9 mouse cellular contexts compared by ENCODE assay signal in genomic region chr6:86193879-86194278, GRCm38 (mm10). TPM values are rescaled to one million over a fixed set of nuclear protein-coding genes. Genes with fewer than 3 reads are reported as not detected.
DNase-seq lines count a peak whose midpoint lies in the region; ATAC-seq and TF ChIP-seq lines count a peak whose summit lies in the region.
"Had no signal": no experiment of that assay in that cellular context is flagged by ENCODE, and none has a peak within 500 bp of the region (broad histone marks: within the 10 kb centered on the region; RNA-seq: fewer than 3 reads in every experiment).

No protein-coding gene starts in this region.

- peaks cover 4% of the 10 kb centered on the region; the same call in 1 of the 2 replicates for H3K4me1 ChIP-seq in forebrain, embryonic 11.5 days (replicated peaks; ENCODE audit: control insufficient read depth, insufficient read depth, low read length)
- peaks cover 19% of the 10 kb centered on the region for H3K4me1 ChIP-seq in forebrain, embryonic 16.5 days (replicated peaks; ENCODE audit: control insufficient read depth, insufficient read depth, low read length)
- 0 out of 2 replicates have a peak, but pooled peaks cover 7% of the 10 kb centered on the region for H3K4me1 ChIP-seq in midbrain, embryonic 14.5 days (ENCODE audit: control insufficient read depth, insufficient read depth, low read length)
- H3K4me1 ChIP-seq in midbrain, embryonic 13.5 days (replicated peaks), result peaks cover 10% of the 10 kb centered on the region
- H3K4me1 ChIP-seq in bone marrow macrophage, adult 2 months (ENCODE audit: control insufficient read depth, insufficient read depth, low read length), result no peaks in the 10 kb centered on the region

- no peak for ATAC-seq in forebrain, embryonic 11.5 days (replicated peaks; ENCODE audit: low FRiP score)
- no peak for ATAC-seq in forebrain, embryonic 16.5 days
- no peak for ATAC-seq in midbrain, embryonic 14.5 days (ENCODE audit: low FRiP score, low TSS enrichment)
- no peak for ATAC-seq in midbrain, embryonic 13.5 days

- DNase-seq in forebrain, embryonic 11.5 days (ENCODE audit: low spot score), result peak; percentile 66
- peak; percentile 43 for DNase-seq in midbrain, embryonic 14.5 days
- DNase-seq in heart, postnatal 4 days, result peak; percentile 63
- peak; percentile 58 for DNase-seq in lung, postnatal 25 days (ENCODE audit: low spot score)
- DNase-seq in thymus, postnatal 25 days, result peak; percentile 39

- no peaks in the 10 kb centered on the region for H3K36me3 ChIP-seq in forebrain, embryonic 11.5 days (ENCODE audit: control insufficient read depth, insufficient read depth, low read length)
- H3K36me3 ChIP-seq in forebrain, embryonic 16.5 days (ENCODE audit: control insufficient read depth, insufficient read depth), result no peaks in the 10 kb centered on the region
- no peaks in the 10 kb centered on the region for H3K36me3 ChIP-seq in midbrain, embryonic 14.5 days (ENCODE audit: control insufficient read depth, insufficient read depth, low read length)
- no peaks in the 10 kb centered on the region for H3K36me3 ChIP-seq in midbrain, embryonic 13.5 days

- no peak overlapping the region for H3K27ac ChIP-seq in forebrain, embryonic 11.5 days (ENCODE audit: low read depth, low read length)
- no peak overlapping the region for H3K27ac ChIP-seq in forebrain, embryonic 16.5 days (ENCODE audit: low read length)
- H3K27ac ChIP-seq in midbrain, embryonic 14.5 days (replicated peaks; ENCODE audit: low read depth, low read length), result no peak overlapping the region
- H3K27ac ChIP-seq in midbrain, embryonic 13.5 days, result no peak overlapping the region
- H3K27ac ChIP-seq in bone marrow macrophage, adult 2 months (ENCODE audit: insufficient read depth, low read depth, low read length), result no peak overlapping the region

- WGBS in forebrain, embryonic 11.5 days, result 46% methylated on average over 5 of the region's 5 CpGs
- 46% methylated on average over 5 of the region's 5 CpGs for WGBS in forebrain, embryonic 16.5 days
- WGBS in midbrain, embryonic 14.5 days, result 54% methylated on average over 5 of the region's 5 CpGs
- 48% methylated on average over 5 of the region's 5 CpGs for WGBS in midbrain, embryonic 13.5 days

- H3K4me3 ChIP-seq in forebrain, embryonic 11.5 days (ENCODE audit: low read depth, low read length), result no peak overlapping the region
- no peak overlapping the region for H3K4me3 ChIP-seq in forebrain, embryonic 16.5 days (replicated peaks; ENCODE audit: low read length)
- H3K4me3 ChIP-seq in midbrain, embryonic 14.5 days (replicated peaks; ENCODE audit: low read depth, low read length), result no peak overlapping the region
- no peak overlapping the region for H3K4me3 ChIP-seq in midbrain, embryonic 13.5 days (replicated peaks)
- H3K4me3 ChIP-seq in bone marrow macrophage, adult 2 months (ENCODE audit: insufficient read depth, low read length), result no peak overlapping the region
- H3K4me3 ChIP-seq: megakaryocyte, embryonic 14.5 days had no signal

- H3K27me3 ChIP-seq in forebrain, embryonic 11.5 days (ENCODE audit: control insufficient read depth, insufficient read depth, low read length), result peaks cover 25% of the 10 kb centered on the region
- peaks cover 5% of the 10 kb centered on the region for H3K27me3 ChIP-seq in forebrain, embryonic 16.5 days (replicated peaks; ENCODE audit: control insufficient read depth, insufficient read depth, low read length)
- peaks cover 14% of the 10 kb centered on the region for H3K27me3 ChIP-seq in midbrain, embryonic 14.5 days (ENCODE audit: control insufficient read depth, insufficient read depth, low read length)
- peaks cover 51% of the 10 kb centered on the region for H3K27me3 ChIP-seq in midbrain, embryonic 13.5 days

- no peaks in the 10 kb centered on the region for H3K9me3 ChIP-seq in forebrain, embryonic 11.5 days (ENCODE audit: control insufficient read depth, low read length)
- no peaks in the 10 kb centered on the region for H3K9me3 ChIP-seq in forebrain, embryonic 16.5 days (ENCODE audit: control insufficient read depth, low read length)
- H3K9me3 ChIP-seq in midbrain, embryonic 14.5 days (ENCODE audit: control insufficient read depth, low read length), result no peaks in the 10 kb centered on the region
- H3K9me3 ChIP-seq in midbrain, embryonic 13.5 days, result no peaks in the 10 kb centered on the region

- H3K4me2 ChIP-seq in forebrain, embryonic 11.5 days (ENCODE audit: low read depth, low read length, severe bottlenecking), result no peak overlapping the region
- H3K4me2 ChIP-seq in forebrain, embryonic 16.5 days (ENCODE audit: low read length), result no peak overlapping the region
- no peak overlapping the region for H3K4me2 ChIP-seq in midbrain, embryonic 14.5 days (ENCODE audit: low read length)
- H3K4me2 ChIP-seq in midbrain, embryonic 13.5 days (replicated peaks), result no peak overlapping the region

- peak; percentile 47 for TF ChIP-seq CTCF in bone marrow macrophage, adult 2 months (IDR thresholded peaks at IDR 0.05; ENCODE audit: low read depth, low read length)

- no peak overlapping the region for H3K9ac ChIP-seq in forebrain, embryonic 11.5 days (ENCODE audit: low read length)
- no peak overlapping the region for H3K9ac ChIP-seq in forebrain, embryonic 16.5 days (replicated peaks; ENCODE audit: low read depth, low read length)
- no peak overlapping the region for H3K9ac ChIP-seq in midbrain, embryonic 14.5 days (replicated peaks; ENCODE audit: low read length)
- H3K9ac ChIP-seq in midbrain, embryonic 13.5 days (replicated peaks), result no peak overlapping the region

- no peak for TF ChIP-seq POLR2A in bone marrow macrophage, adult 2 months (IDR thresholded peaks at IDR 0.05; ENCODE audit: borderline replicate concordance, low read depth, low read length)

RNA-seq across cellular contexts. Expression of gene Tgfa, which starts 1.1 kb away (rescaled TPM):
- 1.7 and 1.9 TPM in 2 replicates for polyA plus RNA-seq in forebrain, embryonic 11.5 days (2014; fragmentation: Nextera tagmentation; extraction: Ambion mirVana)
- 14.6 and 19.7 TPM in 2 replicates for polyA plus RNA-seq in forebrain, embryonic 16.5 days (2015; fragmentation: Nextera tagmentation; extraction: Ambion mirVana)
- polyA plus RNA-seq in midbrain, embryonic 14.5 days (2014; fragmentation: Nextera tagmentation; extraction: Ambion mirVana), result 8.6 and 9.7 TPM in 2 replicates
- polyA plus RNA-seq in midbrain, embryonic 13.5 days (2015; fragmentation: Nextera tagmentation; extraction: Ambion mirVana), result 3.8 TPM in 2 replicates
- polyA plus RNA-seq in bone marrow macrophage, adult 2 months (2012; ENCODE audit: insufficient read depth, insufficient read length, missing spikeins), result not detected in 2 replicates
- 1 to 10 TPM; 3.5 to 4.6 TPM for total RNA-seq in heart, postnatal 4 days (2021)
